ENCODE assay signal across 28 mouse cellular contexts in genomic region chr11:89871587-89871986, GRCm38 (mm10).
A peak's percentile ranks its signal among the peaks of the same experiment; 100 is the strongest.
DNase-seq lines count a peak whose midpoint lies in the region; ATAC-seq lines count a peak whose summit lies in the region.
"Had no signal": no experiment of that assay in that cellular context is flagged by ENCODE, and none has a peak within 500 bp of the region (broad histone marks: within the 10 kb centered on the region; RNA-seq: fewer than 3 reads in every experiment).

No protein-coding gene starts in this region.

- H3K36me3 ChIP-seq in forebrain, embryonic 14.5 days (ENCODE audit: control insufficient read depth, insufficient read depth, low read length) = no peaks in the 10 kb centered on the region
- H3K36me3 ChIP-seq in forebrain, embryonic 10.5 days (replicated peaks) = no peaks in the 10 kb centered on the region
- H3K36me3 ChIP-seq in midbrain, embryonic 14.5 days (ENCODE audit: control insufficient read depth, insufficient read depth, low read length) = no peaks in the 10 kb centered on the region
- no peaks in the 10 kb centered on the region for H3K36me3 ChIP-seq in midbrain, embryonic 15.5 days (replicated peaks)
- H3K36me3 ChIP-seq: hindbrain, embryonic 10.5 days; intestine, embryonic 15.5 days; midbrain, embryonic 10.5 days had no signal

- H3K27ac ChIP-seq in forebrain, embryonic 14.5 days (ENCODE audit: low read depth, low read length) = no peak overlapping the region
- H3K27ac ChIP-seq in forebrain, embryonic 10.5 days = no peak overlapping the region
- no peak overlapping the region for H3K27ac ChIP-seq in midbrain, embryonic 14.5 days (replicated peaks; ENCODE audit: low read depth, low read length)
- H3K27ac ChIP-seq in midbrain, embryonic 15.5 days = no peak overlapping the region
- H3K27ac ChIP-seq: hindbrain, embryonic 10.5 days; intestine, embryonic 15.5 days; kidney, postnatal 0 days; liver, embryonic 14.5 days; midbrain, embryonic 10.5 days; stomach, postnatal 0 days had no signal

- no peaks in the 10 kb centered on the region for H3K9me3 ChIP-seq in forebrain, embryonic 14.5 days (replicated peaks; ENCODE audit: control insufficient read depth, low read length)
- H3K9me3 ChIP-seq in forebrain, embryonic 10.5 days = no peaks in the 10 kb centered on the region
- no peaks in the 10 kb centered on the region for H3K9me3 ChIP-seq in midbrain, embryonic 14.5 days (ENCODE audit: control insufficient read depth, low read length)
- H3K9me3 ChIP-seq in midbrain, embryonic 15.5 days = no peaks in the 10 kb centered on the region
- H3K9me3 ChIP-seq: hindbrain, embryonic 10.5 days; intestine, embryonic 15.5 days; midbrain, embryonic 10.5 days had no signal

- no peak overlapping the region for H3K4me2 ChIP-seq in forebrain, embryonic 14.5 days (ENCODE audit: low read length)
- H3K4me2 ChIP-seq in midbrain, embryonic 14.5 days (ENCODE audit: low read length) = no peak overlapping the region
- H3K4me2 ChIP-seq in midbrain, embryonic 15.5 days = no peak overlapping the region
- H3K4me2 ChIP-seq: intestine, embryonic 15.5 days; lung, embryonic 14.5 days had no signal

- no peaks in the 10 kb centered on the region for H3K27me3 ChIP-seq in forebrain, embryonic 14.5 days (replicated peaks; ENCODE audit: control insufficient read depth, insufficient read depth, low read length)
- H3K27me3 ChIP-seq in forebrain, embryonic 10.5 days (ENCODE audit: poor library complexity, severe bottlenecking) = no peaks in the 10 kb centered on the region
- H3K27me3 ChIP-seq in midbrain, embryonic 14.5 days (ENCODE audit: control insufficient read depth, insufficient read depth, low read length) = no peaks in the 10 kb centered on the region
- H3K27me3 ChIP-seq in midbrain, embryonic 15.5 days (replicated peaks) = no peaks in the 10 kb centered on the region
- H3K27me3 ChIP-seq: CH12.LX; intestine, embryonic 15.5 days had no signal

- no peak overlapping the region for H3K4me3 ChIP-seq in forebrain, embryonic 14.5 days (ENCODE audit: low read depth, low read length)
- no peak overlapping the region for H3K4me3 ChIP-seq in forebrain, embryonic 10.5 days
- no peak overlapping the region for H3K4me3 ChIP-seq in midbrain, embryonic 14.5 days (replicated peaks; ENCODE audit: low read depth, low read length)
- H3K4me3 ChIP-seq in midbrain, embryonic 15.5 days = no peak overlapping the region
- H3K4me3 ChIP-seq: hindbrain, embryonic 10.5 days; intestine, embryonic 15.5 days; midbrain, embryonic 10.5 days had no signal

- peak; percentile 53 to 71 for DNase-seq in cerebellum, postnatal 10 days
- no peak for DNase-seq in cerebellum, adult 9-10 months
- DNase-seq in forebrain, embryonic 14.5 days (ENCODE audit: low spot score) = peak; percentile 16
- DNase-seq in forebrain, embryonic 10.5 days (ENCODE audit: extremely low spot score, low spot score) = no peak
- DNase-seq in midbrain, embryonic 14.5 days = peak; percentile 13
- DNase-seq in brain, adult 2 months (ENCODE audit: low read depth, low spot score) = peak; percentile 19
- DNase-seq in thymus, postnatal 36 days = no peak
- DNase-seq: adrenal gland, postnatal 10 days; forebrain, postnatal 0 days; gastrocnemius, postnatal 14 days; heart, postnatal 14 days; kidney, adult 8-10 months; layer of hippocampus, postnatal 36 days; liver; lung, embryonic 14.5 days; right cerebral cortex, postnatal 4 days; thymus, adult 18-20 months; thymus, postnatal 25 days had no signal

- H3K4me1 ChIP-seq in forebrain, embryonic 14.5 days (ENCODE audit: control insufficient read depth, insufficient read depth, low read length) = no peaks in the 10 kb centered on the region; the same call in 1 of the 2 replicates
- H3K4me1 ChIP-seq in forebrain, embryonic 10.5 days = no peaks in the 10 kb centered on the region
- no peaks in the 10 kb centered on the region for H3K4me1 ChIP-seq in midbrain, embryonic 14.5 days (ENCODE audit: control insufficient read depth, insufficient read depth, low read length)
- H3K4me1 ChIP-seq in midbrain, embryonic 15.5 days = no peaks in the 10 kb centered on the region
- H3K4me1 ChIP-seq: hindbrain, embryonic 10.5 days; intestine, embryonic 15.5 days; midbrain, embryonic 10.5 days had no signal

- 23% methylated on average over 2 of the region's 2 CpGs for WGBS in forebrain, embryonic 14.5 days
- WGBS in forebrain, embryonic 10.5 days = 65% methylated on average over 2 of the region's 2 CpGs
- WGBS in midbrain, embryonic 14.5 days = 41% methylated on average over 2 of the region's 2 CpGs
- 37% methylated on average over 2 of the region's 2 CpGs for WGBS in midbrain, embryonic 15.5 days

- no peak for ATAC-seq in forebrain, embryonic 14.5 days
- ATAC-seq in midbrain, embryonic 14.5 days (ENCODE audit: low FRiP score, low TSS enrichment) = no peak
- no peak for ATAC-seq in midbrain, embryonic 15.5 days (replicated peaks)
- ATAC-seq: forebrain, postnatal 0 days; hindbrain, embryonic 16.5 days; intestine, embryonic 15.5 days; Patski had no signal

- no peak overlapping the region for H3K9ac ChIP-seq in forebrain, embryonic 14.5 days (ENCODE audit: low read length)
- H3K9ac ChIP-seq in midbrain, embryonic 14.5 days (replicated peaks; ENCODE audit: low read length) = no peak overlapping the region
- H3K9ac ChIP-seq in midbrain, embryonic 15.5 days = no peak overlapping the region
- H3K9ac ChIP-seq: forebrain, postnatal 0 days; intestine, embryonic 15.5 days; liver, embryonic 14.5 days; lung, embryonic 14.5 days had no signal

Comparison
In these comparisons a context has a peak if more than half of its experiments do, and no peak if none do; other contexts are left out.
1. DNase-seq: peak in cerebellum, postnatal 10 days (2 of 2), forebrain, embryonic 14.5 days (single experiment), midbrain, embryonic 14.5 days (single experiment) and brain, adult 2 months (single experiment); none in cerebellum, adult 9-10 months (single experiment), forebrain, embryonic 10.5 days (single experiment) and thymus, postnatal 36 days (0 of 2).